Mouse (Mus musculus) urinary bladder, postnatal 25 days (tissue): Measurements from ENCODE around the gene Mbtps2.

Experiments
- DNase-seq: peaks from one replicate; pipeline ENCODE4 v3.0.0; 2022; ENCODE audit warnings: low spot score

Gene Mbtps2

GRCm38 (mm10) chrX:157501871-157502270, 96.6 kb downstream of the Mbtps2 start:
- DNase-seq: no peak

- no peak for DNase-seq
Measured at GRCm38 (mm10) chrX:157500004-157500403, 98.5 kb downstream of the Mbtps2 start.

GRCm38 (mm10) chrX:157493159-157493558, 105.4 kb downstream of the Mbtps2 start:
- no peak for DNase-seq

DNA sequence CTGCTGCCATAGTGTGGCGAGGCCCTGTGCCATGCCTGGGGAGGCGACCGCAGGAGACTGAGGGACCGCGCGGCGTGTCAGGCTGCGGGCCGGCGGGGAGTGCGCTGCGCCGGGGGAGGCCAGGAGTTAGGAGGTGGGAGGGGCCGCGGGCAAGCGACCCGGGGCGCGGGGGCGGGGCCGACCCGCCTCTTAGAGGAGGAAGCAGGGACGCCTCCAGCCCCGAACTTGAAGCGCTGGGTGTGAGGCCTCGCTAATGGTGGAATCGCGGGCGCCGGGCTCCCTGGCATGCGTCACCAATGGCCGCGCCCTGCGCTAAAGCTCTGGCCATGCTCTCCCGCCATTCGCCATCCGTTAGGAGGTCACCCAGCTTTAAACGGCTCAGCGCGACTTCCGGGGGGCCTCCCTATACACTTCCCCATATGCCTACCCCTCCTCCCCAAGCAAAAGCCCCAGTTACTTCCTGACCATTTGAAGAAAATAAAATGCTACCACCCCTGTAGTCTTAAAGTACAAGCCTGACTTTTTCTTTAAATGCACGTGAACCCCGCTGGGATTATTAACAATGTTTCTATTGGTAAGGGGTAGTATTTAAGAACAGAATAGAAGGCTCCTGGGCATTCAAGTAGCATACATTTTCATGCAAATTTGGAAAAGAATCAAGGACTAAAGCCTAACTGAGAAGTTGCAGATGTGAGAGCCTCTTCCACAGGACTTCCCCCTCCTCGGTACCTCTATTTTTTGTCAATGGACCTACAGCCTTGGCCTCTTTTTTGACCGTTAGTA, 106.4 kb downstream of the Mbtps2 start, which contains the start of gene Sms:
Gene Sms (minus strand): TSS at position 344 of the 783 bp plus-strand sequence.
- DNase-seq: peak; percentile 24

GRCm38 (mm10) chrX:157491145-157491935, 107.2 kb downstream of the Mbtps2 start:
- DNase-seq: peak; percentile 6

DNA sequence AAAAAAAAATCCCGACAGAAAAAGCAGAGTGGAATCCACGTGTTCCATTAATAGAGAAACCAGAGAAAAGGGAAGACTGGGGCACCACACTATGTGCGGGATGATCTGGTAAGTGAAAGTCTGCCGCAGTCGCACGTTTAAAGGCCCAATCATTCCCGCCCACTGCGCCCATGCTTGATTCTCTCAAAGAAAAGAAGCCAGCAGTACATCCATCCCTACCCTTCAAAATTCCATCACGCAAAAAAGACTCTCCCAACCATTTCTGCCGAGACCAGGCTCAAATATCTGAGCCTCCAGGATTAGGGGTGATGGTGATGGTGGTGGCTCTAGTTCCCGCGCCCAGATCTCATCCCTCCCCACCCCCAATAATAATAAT, 107.8 kb downstream of the Mbtps2 start:
- DNase-seq: no peak

DNA sequence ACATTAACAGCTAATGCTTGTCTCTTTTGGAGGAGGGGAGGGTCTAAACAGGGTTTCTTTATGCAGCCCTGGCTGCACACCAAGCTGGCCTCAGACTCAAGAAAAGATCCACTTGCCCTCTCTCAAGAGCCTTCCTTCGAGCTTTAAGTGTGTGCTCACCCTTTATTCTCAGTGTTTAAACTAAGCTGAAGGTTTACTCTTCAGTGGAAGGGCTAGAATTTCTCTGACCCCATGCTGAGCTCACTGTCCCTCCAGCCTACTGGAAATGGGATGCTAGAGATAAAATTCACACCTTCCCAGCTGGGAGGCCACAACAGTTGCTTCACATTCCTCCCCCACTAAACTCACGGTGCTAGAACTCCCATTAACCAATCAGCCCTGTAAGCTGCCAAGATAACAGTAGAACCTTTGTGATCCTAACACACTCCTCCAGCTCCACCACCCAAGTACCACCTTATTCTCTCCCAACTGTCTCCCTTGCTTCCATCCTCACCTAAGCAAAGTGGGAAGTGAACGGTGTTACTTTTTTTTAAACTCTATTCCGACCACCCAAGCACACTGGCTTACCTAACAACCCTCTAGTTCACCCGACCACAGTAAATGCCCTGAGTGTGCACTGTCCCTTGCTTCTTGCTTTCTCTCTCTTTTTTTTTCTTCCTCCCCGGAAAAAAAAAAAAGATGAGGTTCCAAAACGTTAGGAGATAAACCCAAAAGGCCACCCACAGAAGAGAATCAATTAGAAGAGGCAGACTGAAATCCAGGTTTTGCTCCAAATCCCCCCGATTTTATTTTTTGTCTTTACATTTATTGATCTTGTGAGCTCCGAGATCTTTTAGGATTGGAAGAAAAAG, 108.4 kb downstream of the Mbtps2 start:
- no peak for DNase-seq

GRCm38 (mm10) chrX:157488831-157489230, 109.7 kb downstream of the Mbtps2 start:
- no peak for DNase-seq

DNA sequence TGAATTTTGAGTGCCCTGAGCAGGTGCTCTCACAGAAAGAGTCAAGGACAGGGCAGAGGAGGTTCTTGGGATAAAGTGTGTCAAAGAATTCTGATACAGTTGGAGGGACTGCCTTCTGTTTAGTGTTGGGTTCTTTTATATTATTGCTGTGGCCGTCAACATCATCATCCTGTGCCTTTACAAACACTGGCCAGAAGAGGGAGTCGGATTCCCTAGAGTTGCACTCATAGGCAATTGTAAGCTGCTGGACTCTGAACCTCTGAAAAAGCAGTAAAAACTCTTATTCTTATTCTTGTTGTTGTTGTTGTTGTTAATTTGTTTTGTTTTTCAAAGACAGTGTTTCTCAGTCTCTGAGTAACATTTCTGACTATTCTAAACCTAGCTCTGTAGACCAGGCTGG, 111.8 kb downstream of the Mbtps2 start:
- peak; percentile 6 for DNase-seq
